Mouse (Mus musculus): ENCODE measurements at regions not wholly inside any gene's neighbourhood (a gene's known extent, or its start where the extent isn't known, plus 50 kb on each side); places are given as distances from the start of the nearest gene placed in this dataset.

- TF ChIP-seq CTCF (conservative IDR thresholded peaks at IDR 0.05; ENCODE audit: low read length) (no peak), NANOG (IDR thresholded peaks at IDR 0.05; ENCODE audit: borderline replicate concordance, low read length) (no peak), POU5F1 (IDR thresholded peaks at IDR 0.05; ENCODE audit: borderline replicate concordance, low read length) (no peak)
These were observed 57.9 kb upstream of the Runx1 start for GRCm38 (mm10) chr16:92883821-92884272.

Measured in E14TG2a.4 (cell line).